Mouse (Mus musculus) gastrocnemius, postnatal 14 days (tissue): ENCODE data around the gene Slbp. TPM values are rescaled to one million over a fixed set of nuclear protein-coding genes. Genes with fewer than 3 reads are reported as not detected.

Source experiments
- DNase-seq: peaks from one replicate; pipeline ENCODE4 v3.0.0; 2021; ENCODE audit warnings: mixed read lengths
- intact Hi-C: fragments of 180-260 bp; cut with DNase I; formaldehyde crosslinking; loops from one replicate; pipeline ENCODE4 v1.15.1; 2025; ENCODE audit warnings: low total_unique reads
- total RNA-seq, 2 experiments: library from RNA; stranded (reverse); gene quantifications; 2 replicates each; pipeline ENCODE4 v1.2.3; 2021

The Slbp gene
- total RNA-seq, 2 experiments from 2014 or later = 11.8 to 13.0 TPM

- intact Hi-C loops = loop anchor here (10.0 kb wide), 1 partner anchor 271 kb away; no protein-coding TSS in a partner anchor
- DNase-seq = no peak
Observed at GRCm38 (mm10) chr5:33683897-33684652, 31.7 kb upstream of the Slbp start.

- intact Hi-C loops = loop anchor here (10.0 kb wide), 1 partner anchor 272 kb away; no protein-coding TSS in a partner anchor
- DNase-seq = no peak
Observed at GRCm38 (mm10) chr5:33682963-33683362, 30.6 kb upstream of the Slbp start.

- no peak for DNase-seq
- intact Hi-C loops = loop anchor here (10.0 kb wide), 1 partner anchor 273 kb away; no protein-coding TSS in a partner anchor
Observed at GRCm38 (mm10) chr5:33681611-33682388, 29.4 kb upstream of the Slbp start.

- no peak for DNase-seq
- intact Hi-C loops = loop anchor here (10.0 kb wide), 1 partner anchor 274 kb away; no protein-coding TSS in a partner anchor
Observed at GRCm38 (mm10) chr5:33681044-33681443, 28.7 kb upstream of the Slbp start.

- intact Hi-C loops = no loop called here
- DNase-seq = no peak
Observed at GRCm38 (mm10) chr5:33678244-33678643, 25.9 kb upstream of the Slbp start.

- peak; percentile 64 for DNase-seq
- intact Hi-C loops = loop anchor here (2.0 kb wide), 1 partner anchor 63 kb away; no protein-coding TSS in a partner anchor
Observed at GRCm38 (mm10) chr5:33675964-33676363, 23.6 kb upstream of the Slbp start.

- peak; percentile 54 for DNase-seq
- intact Hi-C loops = loop anchor here (2.0 kb wide), 1 partner anchor 64 kb away; no protein-coding TSS in a partner anchor
Observed at GRCm38 (mm10) chr5:33674439-33674838, 22.1 kb upstream of the Slbp start.

GRCm38 (mm10) chr5:33671659-33672058, 19.3 kb upstream of the Slbp start:
- intact Hi-C loops = no loop called here
- DNase-seq = no peak

GRCm38 (mm10) chr5:33668223-33668622, 15.8 kb upstream of the Slbp start:
- intact Hi-C loops = no loop called here
- no peak for DNase-seq

GRCm38 (mm10) chr5:33658664-33659050, 6.3 kb upstream of the Slbp start:
- DNase-seq = no peak
- intact Hi-C loops = no loop called here

- DNase-seq = peak; percentile 98
- intact Hi-C loops = no loop called here
Observed at GRCm38 (mm10) chr5:33657787-33658663, 5.7 kb upstream of the Slbp start, which contains the start of the genes Tacc3 and Tmem129. Gene Tacc3 (plus strand): TSS chr5:33658128. Gene Tmem129 (minus strand): TSS chr5:33658416.

- peak; percentile 64 for DNase-seq
- intact Hi-C loops = no loop called here
Observed at GRCm38 (mm10) chr5:33657251-33657786, 4.9 kb upstream of the Slbp start.

GRCm38 (mm10) chr5:33656739-33657138, 4.4 kb upstream of the Slbp start:
- no peak for DNase-seq
- intact Hi-C loops = no loop called here

- no peak for DNase-seq
- intact Hi-C loops = no loop called here
Observed at GRCm38 (mm10) chr5:33655251-33655840, 3.0 kb upstream of the Slbp start.

- peak; percentile 12 for DNase-seq
- intact Hi-C loops = no loop called here
Observed at GRCm38 (mm10) chr5:33654424-33654823, 2.0 kb upstream of the Slbp start.

- no peak for DNase-seq
- intact Hi-C loops = no loop called here
Observed at GRCm38 (mm10) chr5:33652783-33653173, 404 bp upstream of the Slbp start.

GRCm38 (mm10) chr5:33651541-33651920, 843 bp downstream of the Slbp start:
- DNase-seq = no peak
- intact Hi-C loops = no loop called here

GRCm38 (mm10) chr5:33651017-33651416, 1.4 kb downstream of the Slbp start:
- DNase-seq = no peak
- intact Hi-C loops = no loop called here

- intact Hi-C loops = no loop called here
- DNase-seq = no peak
Observed at GRCm38 (mm10) chr5:33640652-33641051, 11.7 kb downstream of the Slbp start.
